Mouse (Mus musculus): ENCODE measurements around the gene Olfr1016. TPM values are rescaled to one million over a fixed set of nuclear protein-coding genes. Genes with fewer than 3 reads are reported as not detected.

Gene Olfr1016
- polyA plus RNA-seq, 1 experiment from 2014 or later, result not detected

Other genes starting within 250 kb of the Olfr1016 start
- not detected in 2 replicates for gene Olfr996, start 223.3 kb downstream of the Olfr1016 start, polyA plus RNA-seq (2015; fragmentation: Nextera tagmentation; extraction: Ambion mirVana)
- gene Olfr998, start 213.6 kb downstream of the Olfr1016 start, polyA plus RNA-seq (2015; fragmentation: Nextera tagmentation; extraction: Ambion mirVana), result not detected in 2 replicates
- gene Olfr1000, start 190.6 kb downstream of the Olfr1016 start, polyA plus RNA-seq (2015; fragmentation: Nextera tagmentation; extraction: Ambion mirVana), result not detected in 2 replicates
- not detected in 2 replicates for gene Olfr1002, start 151.8 kb downstream of the Olfr1016 start, polyA plus RNA-seq (2015; fragmentation: Nextera tagmentation; extraction: Ambion mirVana)
- not detected in 2 replicates for gene Olfr154, start 138.1 kb downstream of the Olfr1016 start, polyA plus RNA-seq (2015; fragmentation: Nextera tagmentation; extraction: Ambion mirVana)
- gene Olfr1006, start 123.8 kb downstream of the Olfr1016 start, polyA plus RNA-seq (2015; fragmentation: Nextera tagmentation; extraction: Ambion mirVana), result not detected in 2 replicates
- gene Olfr1008, start 113.1 kb downstream of the Olfr1016 start, polyA plus RNA-seq (2015; fragmentation: Nextera tagmentation; extraction: Ambion mirVana), result not detected in 2 replicates
- not detected in 2 replicates for gene Olfr1009, start 87.1 kb downstream of the Olfr1016 start, polyA plus RNA-seq (2015; fragmentation: Nextera tagmentation; extraction: Ambion mirVana)
- gene Olfr1012, start 39.8 kb downstream of the Olfr1016 start, polyA plus RNA-seq (2015; fragmentation: Nextera tagmentation; extraction: Ambion mirVana), result not detected in 2 replicates
- not detected in 2 replicates for gene Olfr1013, start 35.4 kb downstream of the Olfr1016 start, polyA plus RNA-seq (2015; fragmentation: Nextera tagmentation; extraction: Ambion mirVana)
- not detected in 2 replicates for gene Olfr1014, start 29.8 kb downstream of the Olfr1016 start, polyA plus RNA-seq (2015; fragmentation: Nextera tagmentation; extraction: Ambion mirVana)
- gene Olfr1015, start 20.5 kb downstream of the Olfr1016 start, polyA plus RNA-seq (2015; fragmentation: Nextera tagmentation; extraction: Ambion mirVana), result not detected in 2 replicates
- not detected in 2 replicates for gene Olfr1018, start 15.9 kb upstream of the Olfr1016 start, polyA plus RNA-seq (2015; fragmentation: Nextera tagmentation; extraction: Ambion mirVana)
- gene Olfr1019, start 42.9 kb upstream of the Olfr1016 start, polyA plus RNA-seq (2015; fragmentation: Nextera tagmentation; extraction: Ambion mirVana), result not detected in 2 replicates
- gene Olfr1020, start 44.5 kb upstream of the Olfr1016 start, polyA plus RNA-seq (2015; fragmentation: Nextera tagmentation; extraction: Ambion mirVana), result not detected in 2 replicates
- not detected in 2 replicates for gene Olfr1022, start 66.0 kb upstream of the Olfr1016 start, polyA plus RNA-seq (2015; fragmentation: Nextera tagmentation; extraction: Ambion mirVana)
- gene Olfr1023, start 83.1 kb upstream of the Olfr1016 start, polyA plus RNA-seq (2015; fragmentation: Nextera tagmentation; extraction: Ambion mirVana), result not detected in 2 replicates
- gene Olfr1024, start 102.5 kb upstream of the Olfr1016 start, polyA plus RNA-seq (2015; fragmentation: Nextera tagmentation; extraction: Ambion mirVana), result not detected in 2 replicates
- gene Olfr1025-ps1, start 112.6 kb upstream of the Olfr1016 start, polyA plus RNA-seq (2015; fragmentation: Nextera tagmentation; extraction: Ambion mirVana), result not detected in 2 replicates
- gene Olfr1026, start 119.0 kb upstream of the Olfr1016 start, polyA plus RNA-seq (2015; fragmentation: Nextera tagmentation; extraction: Ambion mirVana), result not detected in 2 replicates
- gene Olfr1028, start 147.9 kb upstream of the Olfr1016 start, polyA plus RNA-seq (2015; fragmentation: Nextera tagmentation; extraction: Ambion mirVana), result not detected in 2 replicates
- gene Olfr1029, start 171.4 kb upstream of the Olfr1016 start, polyA plus RNA-seq (2015; fragmentation: Nextera tagmentation; extraction: Ambion mirVana), result not detected in 2 replicates
- gene Olfr1030, start 176.7 kb upstream of the Olfr1016 start, polyA plus RNA-seq (2015; fragmentation: Nextera tagmentation; extraction: Ambion mirVana), result not detected in 2 replicates
- gene Olfr1031, start 187.8 kb upstream of the Olfr1016 start, polyA plus RNA-seq (2015; fragmentation: Nextera tagmentation; extraction: Ambion mirVana), result not detected in 2 replicates
- gene Olfr1032, start 203.0 kb upstream of the Olfr1016 start, polyA plus RNA-seq (2015; fragmentation: Nextera tagmentation; extraction: Ambion mirVana), result not detected in 2 replicates
- gene Olfr1033, start 218.1 kb upstream of the Olfr1016 start, polyA plus RNA-seq (2015; fragmentation: Nextera tagmentation; extraction: Ambion mirVana), result not detected in 2 replicates
- gene Olfr1034, start 243.3 kb upstream of the Olfr1016 start, polyA plus RNA-seq (2015; fragmentation: Nextera tagmentation; extraction: Ambion mirVana), result not detected in 2 replicates